Mouse (Mus musculus): ENCODE results near the gene Kctd5.
A peak's percentile ranks its signal among the peaks of the same experiment; 100 is the strongest.

Gene Kctd5

GRCm38 (mm10) chr17:24037360-24037759, 35.9 kb downstream of the Kctd5 start:
- DNase-seq (ENCODE audit: low read depth, low spot score), result peak; percentile 45

GRCm38 (mm10) chr17:24036954-24037353, 36.3 kb downstream of the Kctd5 start:
- peak; percentile 40 for DNase-seq (ENCODE audit: low read depth, low spot score)

GRCm38 (mm10) chr17:24035087-24035486, 38.2 kb downstream of the Kctd5 start:
- DNase-seq (ENCODE audit: low read depth, low spot score), result no peak

GRCm38 (mm10) chr17:24030551-24030950, 42.7 kb downstream of the Kctd5 start:
- peak; percentile 79 for DNase-seq (ENCODE audit: low read depth, low spot score)

- DNase-seq (ENCODE audit: low read depth, low spot score), result no peak
These were observed 43.8 kb downstream of the Kctd5 start for GRCm38 (mm10) chr17:24029477-24029876.

GRCm38 (mm10) chr17:24021375-24022199, 51.7 kb downstream of the Kctd5 start:
- DNase-seq (ENCODE audit: low read depth, low spot score), result no peak

GRCm38 (mm10) chr17:24020696-24021095, 52.6 kb downstream of the Kctd5 start:
- no peak for DNase-seq (ENCODE audit: low read depth, low spot score)

GRCm38 (mm10) chr17:24015727-24016126, 57.6 kb downstream of the Kctd5 start:
- DNase-seq (ENCODE audit: low read depth, low spot score), result peak; percentile 84

- peak; percentile 72 for DNase-seq (ENCODE audit: low read depth, low spot score)
These were observed 58.8 kb downstream of the Kctd5 start for GRCm38 (mm10) chr17:24014433-24014965.

- DNase-seq (ENCODE audit: low read depth, low spot score), result no peak
These were observed 60.4 kb downstream of the Kctd5 start for GRCm38 (mm10) chr17:24012921-24013320.

- DNase-seq (ENCODE audit: low read depth, low spot score), result peak; percentile 35
These were observed 63.7 kb downstream of the Kctd5 start for GRCm38 (mm10) chr17:24009617-24010016.

GRCm38 (mm10) chr17:24008105-24008504, 65.2 kb downstream of the Kctd5 start:
- DNase-seq (ENCODE audit: low read depth, low spot score), result no peak

GRCm38 (mm10) chr17:24007391-24007790, 65.9 kb downstream of the Kctd5 start:
- no peak for DNase-seq (ENCODE audit: low read depth, low spot score)

- DNase-seq (ENCODE audit: low read depth, low spot score), result no peak
These were observed 66.4 kb downstream of the Kctd5 start for GRCm38 (mm10) chr17:24006930-24007329.

GRCm38 (mm10) chr17:24005049-24005448, 68.2 kb downstream of the Kctd5 start:
- no peak for DNase-seq (ENCODE audit: low read depth, low spot score)

GRCm38 (mm10) chr17:24004071-24004665, 69.1 kb downstream of the Kctd5 start:
- no peak for DNase-seq (ENCODE audit: low read depth, low spot score)

- DNase-seq (ENCODE audit: low read depth, low spot score), result no peak
These were observed 72.9 kb downstream of the Kctd5 start for GRCm38 (mm10) chr17:24000404-24000803.

GRCm38 (mm10) chr17:23998383-23998782, 74.9 kb downstream of the Kctd5 start:
- DNase-seq (ENCODE audit: low read depth, low spot score), result no peak

GRCm38 (mm10) chr17:23997901-23998300, 75.4 kb downstream of the Kctd5 start, which contains the start of gene Prss22:
Prss22 (minus strand) TSS chr17:23998100.
- no peak for DNase-seq (ENCODE audit: low read depth, low spot score)

Data from ZHBTc4 (cell line).